Mouse (Mus musculus) neutrophil, adult 5-6 weeks (primary cell): ENCODE results near the gene Il11. TPM values are rescaled to one million over a fixed set of nuclear protein-coding genes. Genes with fewer than 3 reads are reported as not detected.

Experiments used
- total RNA-seq: library from RNA; stranded (forward); fragments of 200-1000 nt; gene quantifications from 2 replicates; pipeline ENCODE4 v1.2.3, GENCODE M21; 2017

The Il11 gene
- total RNA-seq, 1 experiment from 2014 or later, result not detected

Other genes starting within 250 kb of the Il11 start
- not detected in 2 replicates for gene Syt5, start 235.3 kb downstream of the Il11 start, total RNA-seq
- 0.25 TPM in 1 of 2 replicates, not detected in the other for gene Ptprh, start 178.8 kb downstream of the Il11 start, total RNA-seq
- 44.9 and 56.3 TPM in 2 replicates for gene Tmem86b, start 151.4 kb downstream of the Il11 start, total RNA-seq
- 163 and 174 TPM in 2 replicates for gene Ppp6r1, start 123.8 kb downstream of the Il11 start, total RNA-seq
- 10.5 and 17.3 TPM in 2 replicates for gene Hspbp1, start 97.8 kb downstream of the Il11 start, total RNA-seq
- not detected in 2 replicates for gene Brsk1, start 92.3 kb downstream of the Il11 start, total RNA-seq
- gene Tmem150b, start 57.6 kb downstream of the Il11 start, total RNA-seq, result 0.35 and 0.37 TPM in 2 replicates
- gene Kmt5c, start 42.7 kb downstream of the Il11 start, total RNA-seq, result 77.0 and 85.7 TPM in 2 replicates
- gene Cox6b2, start 29.8 kb downstream of the Il11 start, total RNA-seq, result not detected in 2 replicates
- gene Fam71e2, start 11.6 kb downstream of the Il11 start, total RNA-seq, result not detected in 2 replicates
- gene Tmem190, start 78 bp upstream of the Il11 start, total RNA-seq, result not detected in 2 replicates
- 1.1 and 2.2 TPM in 2 replicates for gene Tmem238, start 6.8 kb upstream of the Il11 start, total RNA-seq
- gene Rpl28, start 10.0 kb upstream of the Il11 start, total RNA-seq, result 325 and 398 TPM in 2 replicates
- 94.5 and 103 TPM in 2 replicates for gene Ube2s, start 29.7 kb upstream of the Il11 start, total RNA-seq
- not detected in 2 replicates for gene Shisa7, start 61.8 kb upstream of the Il11 start, total RNA-seq
- gene Isoc2b, start 87.4 kb upstream of the Il11 start, total RNA-seq, result 11.3 and 12.2 TPM in 2 replicates
- 4.0 and 4.2 TPM in 2 replicates for gene Isoc2a, start 94.3 kb upstream of the Il11 start, total RNA-seq
- gene Gm36210, start 123.7 kb upstream of the Il11 start, total RNA-seq, result not detected in 2 replicates
- gene Zfp628, start 132.4 kb upstream of the Il11 start, total RNA-seq, result 6.0 and 7.2 TPM in 2 replicates
- gene Nat14, start 139.2 kb upstream of the Il11 start, total RNA-seq, result 1.2 and 2.2 TPM in 2 replicates
- gene Ssc5d, start 142.9 kb upstream of the Il11 start, total RNA-seq, result 0.47 and 1.4 TPM in 2 replicates
- not detected in 2 replicates for gene Sbk2, start 181.5 kb upstream of the Il11 start, total RNA-seq
- not detected in 2 replicates for gene Sbk3, start 188.3 kb upstream of the Il11 start, total RNA-seq
- 4.1 and 4.5 TPM in 2 replicates for gene Zfp579, start 213.3 kb upstream of the Il11 start, total RNA-seq
- 8.8 and 13.7 TPM in 2 replicates for gene Zfp524, start 231.6 kb upstream of the Il11 start, total RNA-seq
- gene Fiz1, start 231.8 kb upstream of the Il11 start, total RNA-seq, result 19.8 and 22.2 TPM in 2 replicates
- 1.8 TPM in 1 of 2 replicates, not detected in the other for gene Gm44973, start 232.6 kb upstream of the Il11 start, total RNA-seq
- gene Zfp865, start 237.5 kb upstream of the Il11 start, total RNA-seq, result 34.3 and 38.5 TPM in 2 replicates
- 0.23 TPM in 1 of 2 replicates, not detected in the other for gene Ccdc106, start 237.7 kb upstream of the Il11 start, total RNA-seq